Mouse (Mus musculus): ENCODE measurements at regions not wholly inside any gene's neighbourhood (a gene's known extent, or its start where the extent isn't known, plus 50 kb on each side); places are given as distances from the start of the nearest gene placed in this dataset.
A peak's percentile ranks its signal among the peaks of the same experiment; 100 is the strongest.

- DNase-seq: no peak
Observed at GRCm38 (mm10) chr5:46278190-46278589, 420.8 kb upstream of the Lcorl start.

- DNase-seq: no peak
Observed at GRCm38 (mm10) chr5:46256730-46257129, 399.3 kb upstream of the Lcorl start.

- DNase-seq: no peak
Observed at GRCm38 (mm10) chr5:46253940-46254339, 396.5 kb upstream of the Lcorl start.

- DNase-seq: no peak
Observed at GRCm38 (mm10) chr5:46235364-46236067, 378.1 kb upstream of the Lcorl start.

GRCm38 (mm10) chr5:46232780-46233179 lies 375.4 kb upstream of the Lcorl start:
- DNase-seq: no peak

DNA sequence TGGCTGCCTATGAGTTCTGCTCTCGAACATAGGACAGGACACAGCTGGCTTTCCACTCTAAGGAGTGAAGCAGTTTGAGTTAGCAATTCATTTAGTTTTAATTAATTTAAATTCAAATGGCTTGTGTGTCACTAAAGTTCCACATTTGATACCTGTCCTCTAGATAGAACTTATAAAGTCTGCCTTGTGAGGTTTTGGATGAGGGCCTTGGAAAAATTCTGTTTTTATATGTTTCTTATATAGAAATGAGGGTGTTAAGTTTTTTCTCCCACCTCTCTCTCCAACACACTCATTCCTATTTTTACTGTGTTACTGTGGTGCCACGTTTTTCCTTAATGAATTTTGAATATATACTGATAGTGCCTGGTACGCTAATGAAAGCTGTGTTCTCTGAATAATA lies 371.3 kb upstream of the Lcorl start:
- DNase-seq: no peak

DNA sequence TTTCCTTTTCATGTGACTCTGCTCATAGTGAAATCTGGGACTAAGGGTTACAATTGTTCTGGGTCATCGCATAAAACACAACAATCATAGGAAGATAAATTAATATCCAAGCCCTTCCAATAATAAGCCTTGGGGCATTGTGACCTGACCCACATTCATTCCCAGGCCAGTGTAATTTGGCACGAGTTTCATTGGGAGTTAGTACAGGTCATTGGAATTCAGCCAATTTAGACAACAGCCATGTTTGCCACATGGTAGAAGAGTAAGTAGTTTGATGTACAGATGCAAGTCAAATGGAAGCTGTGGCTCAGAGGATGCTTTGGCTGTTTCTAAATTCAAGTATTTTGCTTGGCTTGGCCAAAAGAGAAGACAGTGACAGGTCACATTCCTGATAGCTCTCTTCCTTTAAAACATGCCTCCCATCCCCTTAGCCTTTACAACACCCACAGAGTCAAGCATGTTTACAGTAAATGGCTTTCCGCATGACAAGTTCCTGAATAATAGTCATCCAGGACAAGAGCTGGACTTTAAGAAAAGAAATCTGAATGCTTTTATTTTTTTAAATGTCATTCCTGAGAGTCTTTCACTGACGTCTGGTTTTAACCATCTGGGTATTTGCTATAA lies 355.5 kb upstream of the Lcorl start:
- peak in 1 of 2 experiments; percentile 9 for DNase-seq

- DNase-seq: no peak
Observed at GRCm38 (mm10) chr5:46209076-46209475, 351.7 kb upstream of the Lcorl start.

DNA sequence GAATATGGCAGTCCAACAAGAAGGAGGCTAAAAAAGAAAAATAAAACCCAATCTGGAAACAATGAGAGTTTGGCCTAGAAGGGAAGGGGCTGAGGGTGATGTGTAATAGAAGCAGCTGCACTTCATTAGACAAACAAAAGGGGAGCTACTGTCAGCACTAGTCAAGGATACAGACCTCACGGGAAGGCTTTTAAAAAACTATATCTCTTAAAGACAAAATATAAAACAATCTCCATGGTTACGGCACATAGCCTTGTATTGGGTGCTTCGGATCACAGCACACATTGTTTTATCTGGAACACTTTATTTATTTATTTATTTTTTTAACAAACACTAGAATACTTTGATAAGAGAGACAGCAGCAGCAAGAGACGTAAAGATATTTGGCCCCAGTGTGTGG lies 346.3 kb upstream of the Lcorl start:
- DNase-seq: no peak

- no peak for DNase-seq
Observed at GRCm38 (mm10) chr5:46202457-46202772, 345.0 kb upstream of the Lcorl start.

- no peak for DNase-seq
Observed at GRCm38 (mm10) chr5:46201639-46202456, 344.4 kb upstream of the Lcorl start.

DNA sequence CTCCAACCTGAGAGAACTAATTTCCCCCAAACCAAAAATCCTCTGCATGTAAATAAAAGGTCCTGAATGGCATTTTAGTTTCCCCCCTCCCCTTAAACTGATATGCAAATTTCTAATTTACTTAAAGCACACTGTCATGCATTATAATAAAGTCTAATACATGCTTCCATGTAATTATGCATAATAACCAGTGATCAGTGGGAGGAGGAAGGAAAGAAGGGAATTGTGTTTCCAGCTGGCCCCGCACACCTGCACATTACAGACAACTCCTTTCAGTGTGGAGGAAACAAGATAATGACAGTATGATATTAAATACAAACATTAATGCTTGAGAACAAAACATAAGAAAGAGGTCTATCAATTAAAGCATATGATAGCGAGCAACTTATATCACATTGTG lies 329.5 kb upstream of the Lcorl start:
- no peak for DNase-seq

GRCm38 (mm10) chr5:46182157-46182556 lies 324.7 kb upstream of the Lcorl start:
- DNase-seq: peak; percentile 56 to 62

DNA sequence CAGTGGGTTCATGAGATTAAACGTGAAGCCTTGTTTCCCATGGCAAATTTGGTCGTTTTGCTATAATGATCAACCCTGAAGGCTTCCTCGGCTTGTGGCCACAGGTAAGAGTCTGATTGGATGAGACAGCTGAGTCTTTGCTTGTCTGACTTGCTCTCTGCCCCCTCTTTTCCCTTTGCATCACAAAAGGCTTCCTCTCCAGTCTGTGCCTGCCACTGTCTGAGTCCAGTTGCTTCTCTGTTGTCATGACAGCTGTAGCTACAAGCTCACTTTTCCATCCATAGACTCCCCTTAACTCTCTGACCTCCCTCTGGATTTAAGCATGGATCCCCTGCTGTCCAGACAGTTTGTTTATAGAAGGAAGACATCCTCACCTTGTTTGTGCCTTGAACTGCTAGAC lies 314.9 kb upstream of the Lcorl start:
- no peak for DNase-seq

- no peak for DNase-seq
Observed at GRCm38 (mm10) chr5:46160774-46161173, 303.4 kb upstream of the Lcorl start.

- no peak for DNase-seq
Observed at GRCm38 (mm10) chr5:46151973-46152372, 294.6 kb upstream of the Lcorl start.

DNA sequence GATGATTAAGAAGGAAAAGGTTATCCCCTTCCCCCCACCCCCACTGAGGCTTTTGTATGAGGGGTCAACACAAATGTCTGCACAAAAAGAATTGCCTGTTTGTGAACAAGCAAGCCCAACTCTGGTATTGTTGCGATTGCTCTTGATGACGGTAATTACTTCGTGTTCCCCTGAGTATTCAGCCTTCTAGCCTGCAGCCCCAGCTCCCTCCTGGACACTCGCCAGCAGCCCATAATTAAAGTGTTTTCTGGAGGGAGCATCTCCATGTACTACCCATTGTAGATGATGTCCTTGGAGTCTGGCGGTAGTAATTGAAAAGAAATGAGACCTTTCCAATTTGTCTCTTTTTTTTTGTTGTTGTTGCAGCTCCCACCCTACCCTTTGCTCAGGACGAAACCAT lies 293.4 kb upstream of the Lcorl start:
- DNase-seq: no peak

DNA sequence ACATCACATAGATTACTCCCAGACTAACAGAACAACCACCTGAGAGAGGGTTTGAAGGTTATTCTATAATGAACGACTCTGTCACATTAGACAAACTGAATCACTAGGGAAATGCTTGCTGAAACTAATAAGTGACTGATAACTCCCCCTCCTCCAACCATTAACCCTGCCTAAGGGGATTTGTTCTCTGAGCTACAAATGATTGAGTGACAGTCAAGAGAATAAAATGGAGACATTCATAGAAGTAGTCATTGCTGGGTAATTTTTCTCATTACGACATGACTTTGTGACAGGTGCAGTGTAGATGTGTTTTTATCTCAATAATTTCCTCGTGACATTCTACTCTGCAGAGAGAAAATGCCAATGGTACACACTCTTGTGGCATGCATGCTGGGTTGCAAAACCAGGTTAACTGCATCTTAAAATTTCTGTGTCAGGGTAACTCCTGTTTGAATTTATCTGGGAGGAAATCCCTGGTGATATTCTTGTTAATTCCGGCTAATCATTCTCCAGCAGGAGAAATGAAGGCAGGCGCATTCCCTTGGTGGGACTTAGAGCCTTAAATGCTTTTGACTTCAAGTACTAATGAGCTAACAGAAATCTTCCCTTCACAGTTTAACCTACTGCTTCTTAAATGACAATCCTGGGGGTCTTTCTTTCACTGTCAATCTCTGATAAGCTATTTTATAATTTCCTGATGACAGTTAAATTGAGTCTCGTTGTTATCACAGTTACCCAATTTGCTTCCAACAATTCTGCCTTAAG lies 292.6 kb upstream of the Lcorl start:
- DNase-seq: no peak

- no peak for DNase-seq
Observed at GRCm38 (mm10) chr5:46139024-46139423, 281.6 kb upstream of the Lcorl start.

DNA sequence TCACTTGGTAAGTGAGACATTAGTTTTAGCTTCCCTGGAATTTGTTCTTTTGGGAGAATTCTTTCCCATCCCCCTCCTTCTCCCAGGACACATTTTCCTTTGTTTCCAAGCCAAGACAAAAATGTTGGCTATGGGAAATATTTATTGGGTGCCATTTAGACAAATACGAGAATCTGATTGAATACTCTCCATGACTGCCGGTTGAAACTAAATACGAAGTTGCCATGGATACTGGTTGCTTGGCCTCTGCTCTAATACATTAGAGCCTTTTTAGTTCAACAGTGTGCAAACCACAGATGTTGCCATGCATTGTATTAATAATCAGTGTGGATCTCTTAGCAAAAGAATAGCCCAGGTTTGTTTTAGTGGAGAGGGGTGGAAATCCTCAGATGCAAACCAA lies 280.3 kb upstream of the Lcorl start:
- DNase-seq: no peak

GRCm38 (mm10) chr5:46108020-46108419 lies 250.6 kb upstream of the Lcorl start:
- no peak for DNase-seq

DNA sequence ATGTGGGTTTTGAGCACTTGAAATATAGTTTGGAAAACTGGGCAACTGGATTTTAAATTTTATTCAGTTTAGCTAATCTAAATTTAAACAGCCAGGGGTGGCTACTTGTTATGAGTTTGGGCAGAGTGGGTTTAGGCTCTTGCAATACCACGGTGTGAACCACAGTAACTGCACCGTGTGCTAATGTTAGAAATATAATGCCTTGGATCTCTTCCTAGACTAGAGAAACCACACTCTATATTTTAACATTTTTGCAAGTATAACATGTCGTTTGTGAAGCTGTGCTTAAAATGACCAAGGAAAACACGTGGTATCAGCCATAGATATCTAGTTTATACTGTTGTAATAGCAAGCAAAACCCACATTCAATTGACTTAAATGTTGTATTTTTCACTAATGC lies 245.9 kb upstream of the Lcorl start:
- DNase-seq: no peak

DNA sequence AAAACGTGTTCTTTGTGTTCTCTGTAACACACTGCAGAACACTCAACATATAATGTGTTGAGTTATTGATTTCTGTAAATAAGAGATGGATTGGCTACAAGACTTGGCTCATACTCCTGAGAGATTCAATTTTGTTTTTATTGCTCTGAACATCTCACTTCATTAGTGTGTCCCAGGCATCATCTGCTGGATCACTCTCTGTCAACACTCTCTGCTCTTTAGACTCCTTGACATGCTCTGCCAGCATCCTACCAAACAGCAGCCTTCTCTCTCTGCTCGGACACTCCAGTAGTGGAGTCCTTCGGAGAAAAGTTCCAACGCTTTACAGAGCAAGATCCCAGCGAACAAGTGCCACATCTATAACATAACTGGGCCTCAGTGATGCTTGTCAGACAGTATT lies 235.1 kb upstream of the Lcorl start:
- no peak for DNase-seq

Measured in kidney, postnatal 25 days (tissue).